Mouse (Mus musculus) liver, embryonic 14.5 days (tissue): Measurements from ENCODE around the gene Tmcc1.
"Not testable (repeated sequence)": the region's sequence is repeated elsewhere in the genome, so short reads cannot be mapped to it uniquely, and the experiment has no call there.

Experiments
- CTCF ChIP-seq: IDR thresholded peaks from 2 replicates; pipeline ENCODE4 v1.5.1; 2016; ENCODE audit warnings: antibody characterized with exemption, low read depth, control low read depth
- EP300 ChIP-seq: IDR thresholded peaks from 2 replicates; pipeline ENCODE4 v1.6.1; 2016; ENCODE audit warnings: antibody characterized with exemption, low read depth

DNA sequence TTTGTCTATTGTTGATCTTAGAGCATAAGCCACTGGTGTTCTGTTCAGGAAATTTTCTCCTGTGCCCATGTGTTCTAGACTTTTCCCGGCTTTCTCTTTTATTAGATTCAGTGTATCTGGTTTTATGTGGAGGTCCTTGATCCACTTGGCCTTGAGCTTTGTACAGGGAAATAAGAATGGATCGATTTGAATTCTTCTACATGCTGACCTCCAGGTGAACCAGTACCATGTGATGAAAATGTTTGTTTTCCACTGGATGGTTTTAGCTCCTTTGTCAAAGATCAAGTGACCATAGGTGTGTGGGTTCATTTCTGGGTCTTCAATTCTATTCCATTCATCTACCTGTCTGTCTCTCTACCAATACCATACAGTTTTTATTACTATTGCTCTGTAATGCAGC is 41.5 kb upstream of the Tmcc1 start:
- TF ChIP-seq CTCF, EP300: not testable (repeated sequence)
